Mouse (Mus musculus) adrenal gland, adult (tissue): ENCODE data around the gene Rad52.

Experiments
- DNase-seq, 2 experiments: peaks; one replicate each; pipeline ENCODE4 v3.0.0; 2022 to 2023; ENCODE audit warnings: low spot score in 1 of 2; ENCODE audit not compliant: inconsistent age in 2 of 2

Gene Rad52

DNA sequence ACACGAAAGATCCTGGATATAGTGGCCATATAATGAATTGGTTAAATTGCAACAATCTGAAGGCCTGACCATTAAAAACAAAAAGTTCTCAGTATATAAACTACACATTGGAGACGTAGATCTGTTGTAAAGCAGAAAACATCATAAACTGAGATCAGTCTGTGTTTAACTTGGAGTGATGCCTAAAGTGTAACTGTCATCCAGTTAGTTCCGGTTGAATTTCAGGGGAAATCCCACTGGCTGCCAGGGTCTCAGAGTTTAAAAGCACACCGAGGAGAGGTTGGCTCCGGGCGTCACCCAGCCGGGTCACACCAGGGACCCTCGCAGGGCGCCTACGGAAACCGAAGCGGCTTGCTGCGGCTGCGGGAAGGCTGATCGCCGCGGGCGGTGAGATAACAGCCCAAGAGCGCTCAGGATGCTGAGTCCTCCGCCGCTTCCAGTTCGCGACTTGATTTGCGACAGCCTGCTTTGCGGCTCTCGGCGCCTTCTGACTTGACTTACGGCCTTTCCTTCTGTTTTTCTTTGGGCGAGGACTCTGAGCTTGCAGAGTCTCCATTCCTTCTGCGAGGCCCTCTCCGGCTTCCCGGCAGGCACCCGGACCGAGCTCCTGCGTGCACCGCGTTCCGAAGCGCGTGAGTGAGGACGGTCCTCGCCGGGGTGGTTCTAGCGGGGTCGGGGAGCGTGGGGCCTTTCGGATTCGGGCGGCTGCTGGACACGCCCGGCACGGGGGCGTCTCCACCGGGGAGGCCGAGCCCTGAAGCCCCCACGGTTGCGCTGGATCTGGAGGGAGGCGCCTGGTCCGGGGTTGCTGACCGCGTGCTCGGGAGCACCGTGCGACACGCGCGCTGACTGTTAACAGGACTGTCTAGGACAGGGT lies at the start of gene Rad52:
TSS of gene Rad52 (plus strand) at position 495 of the 877 bp plus-strand sequence.
- peak; percentile 90 to 96 for DNase-seq

DNA sequence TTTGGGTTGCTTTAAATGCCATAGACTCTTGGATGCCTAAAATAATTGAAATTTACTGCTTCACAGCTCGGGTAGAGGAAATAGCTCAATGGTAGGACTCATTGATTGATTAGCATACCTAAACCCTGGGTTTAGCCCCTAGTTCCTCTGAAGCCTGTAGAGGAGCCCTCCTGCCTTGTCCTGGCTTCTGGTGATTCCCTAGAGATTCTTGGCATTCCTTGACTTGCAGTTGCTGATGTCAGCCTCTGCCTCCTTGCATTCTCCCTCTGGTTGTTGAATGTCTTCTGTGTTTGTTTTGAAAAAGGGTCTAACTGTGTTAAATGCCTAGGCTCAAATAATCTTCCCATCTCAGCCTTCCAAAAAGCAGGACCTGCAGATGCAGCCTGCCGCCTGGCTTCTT lies 48.3 kb upstream of the Rad52 start:
- no peak for DNase-seq

GRCm38 (mm10) chr6:119855471-119855870 lies 47.0 kb upstream of the Rad52 start:
- DNase-seq = no peak

GRCm38 (mm10) chr6:119860236-119860635 lies 42.3 kb upstream of the Rad52 start:
- no peak for DNase-seq

DNA sequence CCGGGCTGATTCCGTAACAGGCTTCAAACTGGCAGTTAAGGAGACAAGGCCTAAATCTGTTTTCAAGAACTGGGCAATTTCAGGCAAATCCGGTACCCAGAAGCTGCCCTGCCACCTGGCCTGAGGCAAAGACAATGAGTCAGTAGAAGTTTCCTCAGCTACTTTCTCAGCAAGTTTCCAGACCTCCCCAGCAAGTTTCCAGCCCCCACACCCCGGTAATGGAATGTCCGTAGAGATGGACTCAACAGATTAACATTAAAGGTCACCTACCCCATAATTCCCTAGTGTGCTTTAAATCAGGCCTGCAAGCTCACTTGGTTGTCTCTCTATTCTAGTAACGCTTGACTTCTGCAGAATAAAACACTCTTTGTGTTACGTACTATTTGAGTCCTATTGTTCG lies 41.0 kb upstream of the Rad52 start:
- DNase-seq = no peak

DNA sequence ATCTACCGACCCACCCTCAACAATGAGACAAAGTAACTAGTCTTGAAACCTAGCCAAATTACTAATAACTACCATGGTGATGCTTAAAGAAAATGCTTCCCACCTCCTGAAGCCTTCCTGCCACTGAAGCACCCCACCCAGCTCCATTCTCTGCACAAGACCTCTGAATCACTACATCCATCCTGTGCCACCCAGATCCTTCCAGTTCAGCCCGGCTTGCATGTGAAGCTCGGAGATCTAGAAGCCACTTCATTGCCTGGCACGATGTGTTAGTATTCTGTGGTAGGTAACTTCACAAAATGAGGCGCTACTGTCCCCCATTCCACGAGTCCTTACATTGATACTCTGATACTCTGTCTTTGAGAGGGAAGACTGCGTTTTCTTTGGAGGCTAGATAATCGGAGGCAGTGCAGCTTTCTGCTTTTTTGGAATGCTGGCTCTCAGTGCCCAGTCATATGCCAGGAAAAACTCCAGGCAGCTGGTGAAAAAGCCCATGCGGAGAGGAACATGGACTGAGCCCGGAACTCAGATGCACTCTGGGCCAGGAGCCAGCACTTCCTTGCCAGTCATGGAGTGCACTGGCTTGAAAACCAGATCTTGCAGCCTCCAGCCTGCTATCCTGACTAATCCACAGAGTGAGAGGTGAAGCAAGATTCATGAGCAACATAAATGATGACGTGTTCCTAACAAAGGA lies 38.0 kb upstream of the Rad52 start:
- peak; percentile 24 to 52 for DNase-seq

- DNase-seq = peak; percentile 41 to 47
Measured at GRCm38 (mm10) chr6:119883151-119883550, 19.3 kb upstream of the Rad52 start.

GRCm38 (mm10) chr6:119892711-119893110 lies 9.8 kb upstream of the Rad52 start:
- DNase-seq = no peak

DNA sequence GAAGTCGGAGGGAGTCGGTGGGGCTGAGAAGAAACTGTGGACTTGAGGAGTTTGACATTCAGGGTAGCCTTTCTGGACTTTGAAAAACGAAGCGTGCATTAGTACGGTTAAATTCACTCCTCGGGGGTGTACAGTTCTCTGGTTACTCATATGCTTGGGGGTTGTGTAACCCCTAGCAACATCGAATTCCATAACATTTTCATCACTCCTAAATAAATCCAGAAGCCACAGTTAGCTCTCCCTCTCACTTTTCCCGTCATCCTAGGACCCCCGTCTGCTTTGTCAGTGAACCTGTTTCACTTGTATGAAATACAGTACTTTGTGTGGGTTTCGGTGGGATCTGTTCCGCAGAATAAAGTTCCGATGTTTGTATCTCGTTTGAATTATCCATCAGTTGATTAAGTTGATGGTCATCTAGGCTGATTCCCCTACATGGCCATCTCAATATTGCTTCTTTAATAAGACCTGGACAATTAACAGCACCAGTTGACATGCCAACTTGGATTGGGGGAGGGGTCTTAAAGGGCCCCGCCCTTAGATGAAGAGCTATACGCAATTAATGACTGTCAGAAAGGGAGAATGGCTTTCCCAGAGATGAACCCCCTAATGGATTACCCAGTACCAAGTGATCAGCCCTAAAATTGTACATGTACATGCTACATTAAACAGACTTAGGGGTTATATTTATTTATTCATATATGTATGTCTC lies 737 bp downstream of the Rad52 start:
- no peak for DNase-seq

DNA sequence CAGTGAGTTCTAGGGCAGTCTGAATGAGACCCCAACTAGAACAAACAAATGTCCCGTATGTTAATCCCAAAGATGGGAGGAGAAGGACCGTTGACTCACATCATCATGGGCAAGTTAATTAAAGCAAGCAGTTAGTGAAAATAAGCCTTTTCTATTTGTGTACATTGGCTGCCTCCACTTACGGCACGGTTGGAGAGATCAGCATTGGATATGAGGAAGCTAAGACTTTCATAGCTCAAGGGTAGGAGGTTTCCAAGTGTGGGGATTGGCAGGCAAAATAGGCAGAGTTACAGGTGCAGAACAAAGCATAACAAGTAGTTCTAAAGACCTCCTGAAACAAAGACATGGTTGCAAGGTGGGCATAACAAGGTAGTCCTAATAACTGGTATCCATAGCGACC lies 3.0 kb downstream of the Rad52 start:
- DNase-seq = no peak

DNA sequence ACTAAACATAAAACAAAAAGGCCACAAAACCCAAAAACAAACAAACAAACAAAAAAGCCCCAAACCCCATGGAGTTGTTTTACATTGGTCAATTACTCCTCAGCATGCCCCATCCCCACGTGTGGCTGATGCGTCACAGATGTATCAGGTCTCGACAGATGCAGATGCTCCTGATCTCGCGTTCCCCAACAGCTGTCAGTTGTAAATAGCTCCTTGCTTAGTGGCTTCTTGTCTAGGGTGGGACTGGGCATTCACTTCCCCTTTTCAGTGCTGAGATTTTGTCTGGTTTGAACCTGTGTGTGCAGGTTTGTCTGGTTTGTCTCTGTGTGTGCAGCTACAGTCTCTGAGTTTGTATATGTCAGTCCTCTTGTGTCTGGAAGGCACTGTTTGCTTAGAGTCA lies 9.5 kb downstream of the Rad52 start:
- no peak for DNase-seq

DNA sequence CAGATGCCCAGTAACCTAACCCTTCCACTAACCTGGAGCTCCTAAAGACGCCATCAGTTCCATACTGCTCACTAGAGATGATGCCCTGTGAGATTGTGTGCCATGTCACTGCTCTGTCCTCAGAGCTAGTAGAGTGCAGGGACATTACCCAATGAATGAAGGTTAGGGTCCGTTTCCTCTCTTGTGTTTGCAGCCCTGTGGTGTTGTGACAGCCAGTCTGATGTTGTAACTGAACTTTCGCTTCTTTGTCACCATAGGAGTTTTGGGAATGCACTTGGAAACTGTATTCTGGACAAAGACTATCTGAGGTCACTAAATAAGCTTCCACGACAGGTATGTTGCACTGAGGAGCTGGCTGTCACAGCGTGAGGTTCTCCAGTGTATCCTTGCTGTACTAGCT lies 13.2 kb downstream of the Rad52 start:
- DNase-seq = no peak

- DNase-seq = peak; percentile 24 to 43
Measured at GRCm38 (mm10) chr6:119918561-119919181, 16.2 kb downstream of the Rad52 start.

DNA sequence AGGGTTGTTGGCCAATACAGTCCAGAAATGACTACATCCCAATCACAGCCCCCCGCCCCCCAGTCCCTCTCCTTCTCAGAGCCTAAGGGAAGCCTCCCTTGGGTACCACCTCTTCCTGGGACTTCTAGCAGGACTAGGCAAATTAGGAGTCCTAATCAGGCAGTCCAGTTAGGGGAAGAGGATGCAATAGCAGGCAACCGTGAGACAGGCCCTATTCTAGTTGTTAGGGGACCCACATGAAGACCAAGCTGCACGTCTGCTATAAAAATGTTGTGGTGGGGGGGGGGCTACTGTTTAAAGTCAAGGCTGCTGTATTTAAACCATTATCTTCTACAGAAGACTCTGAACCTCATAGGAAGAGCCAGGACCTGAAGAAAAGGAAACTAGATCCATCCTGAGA lies 19.6 kb downstream of the Rad52 start:
- no peak for DNase-seq

GRCm38 (mm10) chr6:119922544-119922943 lies 20.0 kb downstream of the Rad52 start:
- DNase-seq = peak in 1 of 2 experiments; percentile 58

- DNase-seq = peak; percentile 34 to 78
Measured at GRCm38 (mm10) chr6:119924235-119925005, 21.9 kb downstream of the Rad52 start.
